Mouse (Mus musculus): ENCODE measurements around the gene Lrp6. TPM values are rescaled to one million over a fixed set of nuclear protein-coding genes. Genes with fewer than 3 reads are reported as not detected.

The Lrp6 gene
- total and polyA plus RNA-seq, 3 experiments, result 18.5 to 75.2 (median 74.3) TPM

- ATAC-seq (ENCODE audit: extremely low read depth, insufficient number of reproducible peaks, low FRiP score, poor library complexity, severe bottlenecking), result peak; percentile 82
- Histone ChIP-seq H3K4me1 (ENCODE audit: insufficient read depth, low read depth, low read length) (peaks cover 83% of the 10 kb centered on the region), H3K9me3 (replicated peaks) (no peaks in the 10 kb centered on the region), H3K27me3 (ENCODE audit: insufficient read depth, low read length) (no peaks in the 10 kb centered on the region), H3K36me3 (replicated peaks) (peaks cover 34% of the 10 kb centered on the region), H3K4me3 (ENCODE audit: low read depth, low read length) (peak overlapping the region; percentile 39; the same call in 1 of the 2 replicates)
- peak; percentile 43 for DNase-seq (ENCODE audit: low spot score)
- peak; percentile 84 for TF ChIP-seq TAL1 (conservative IDR thresholded peaks at IDR 0.05; ENCODE audit: low read depth, low read length)
- no peak for TF ChIP-seq GATA2 (IDR thresholded peaks at IDR 0.05; ENCODE audit: borderline replicate concordance, low read depth, low read length)
- no peak for TF ChIP-seq CTCF (IDR thresholded peaks at IDR 0.05; ENCODE audit: low read depth, low read length)
Measured at GRCm38 (mm10) chr6:134526275-134526674, 40.5 kb downstream of the Lrp6 start.

GRCm38 (mm10) chr6:134521411-134521810 is 45.4 kb downstream of the Lrp6 start:
- DNase-seq (ENCODE audit: low spot score) (no peak), ATAC-seq (ENCODE audit: extremely low read depth, insufficient number of reproducible peaks, low FRiP score, poor library complexity, severe bottlenecking) (no peak)
- Histone ChIP-seq H3K4me1 (ENCODE audit: insufficient read depth, low read depth, low read length) (peaks cover 56% of the 10 kb centered on the region), H3K9me3 (replicated peaks) (no peaks in the 10 kb centered on the region), H3K4me3 (ENCODE audit: low read depth, low read length) (no peak overlapping the region), H3K27me3 (ENCODE audit: insufficient read depth, low read length) (no peaks in the 10 kb centered on the region), H3K36me3 (replicated peaks) (peaks cover 33% of the 10 kb centered on the region)
- TF ChIP-seq CTCF (IDR thresholded peaks at IDR 0.05; ENCODE audit: low read depth, low read length), result no peak
- TF ChIP-seq TAL1 (conservative IDR thresholded peaks at IDR 0.05; ENCODE audit: low read depth, low read length), result no peak
- TF ChIP-seq GATA2 (IDR thresholded peaks at IDR 0.05; ENCODE audit: borderline replicate concordance, low read depth, low read length), result no peak
- TF ChIP-seq POLR2AphosphoS5 (IDR thresholded peaks at IDR 0.05; ENCODE audit: insufficient replicate concordance, low read depth, low read length), result no peak
- no peak for TF ChIP-seq GATA1 (IDR thresholded peaks at IDR 0.05; ENCODE audit: borderline replicate concordance, low read length)

- peaks cover 39% of the 10 kb centered on the region for H3K36me3 ChIP-seq (replicated peaks)
- peaks cover 56% of the 10 kb centered on the region for H3K4me1 ChIP-seq (ENCODE audit: insufficient read depth, low read depth, low read length)
- TF ChIP-seq CTCF (IDR thresholded peaks at IDR 0.05; ENCODE audit: low read depth, low read length) (no peak), GATA1 (IDR thresholded peaks at IDR 0.05; ENCODE audit: borderline replicate concordance, low read length) (no peak), POLR2AphosphoS5 (IDR thresholded peaks at IDR 0.05; ENCODE audit: insufficient replicate concordance, low read depth, low read length) (no peak), TAL1 (conservative IDR thresholded peaks at IDR 0.05; ENCODE audit: low read depth, low read length) (no peak), GATA2 (IDR thresholded peaks at IDR 0.05; ENCODE audit: borderline replicate concordance, low read depth, low read length) (no peak)
- no peak for DNase-seq (ENCODE audit: low spot score)
- no peaks in the 10 kb centered on the region for H3K27me3 ChIP-seq (ENCODE audit: insufficient read depth, low read length)
- H3K4me3 ChIP-seq (ENCODE audit: low read depth, low read length), result no peak overlapping the region
- no peak for ATAC-seq (ENCODE audit: extremely low read depth, insufficient number of reproducible peaks, low FRiP score, poor library complexity, severe bottlenecking)
- H3K9me3 ChIP-seq (replicated peaks), result no peaks in the 10 kb centered on the region
Measured at GRCm38 (mm10) chr6:134520821-134521220, 45.9 kb downstream of the Lrp6 start.

DNA sequence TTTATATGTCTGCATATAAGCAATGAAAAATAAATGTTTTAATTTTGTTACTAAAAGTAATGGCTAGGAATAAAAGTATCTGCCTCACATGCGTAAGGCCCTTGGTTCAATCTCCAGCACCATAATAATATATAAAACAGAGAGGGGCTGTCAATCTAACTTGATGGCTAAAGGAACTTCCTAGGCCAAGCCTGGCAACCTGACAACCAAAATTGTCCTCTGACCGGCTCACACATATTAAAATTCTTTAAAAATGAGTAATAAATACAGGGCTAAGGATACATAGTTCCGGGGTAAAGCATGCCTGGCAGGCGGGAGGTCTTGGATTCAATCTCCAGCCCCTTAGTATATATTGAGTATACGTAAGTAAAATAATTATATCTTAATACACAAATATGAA is 48.3 kb downstream of the Lrp6 start:
- DNase-seq (ENCODE audit: low spot score) (no peak), ATAC-seq (ENCODE audit: extremely low read depth, insufficient number of reproducible peaks, low FRiP score, poor library complexity, severe bottlenecking) (no peak)
- Histone ChIP-seq H3K36me3 (replicated peaks) (peaks cover 35% of the 10 kb centered on the region), H3K4me1 (ENCODE audit: insufficient read depth, low read depth, low read length) (peaks cover 40% of the 10 kb centered on the region), H3K9me3 (replicated peaks) (no peaks in the 10 kb centered on the region), H3K4me3 (ENCODE audit: low read depth, low read length) (no peak overlapping the region), H3K27me3 (ENCODE audit: insufficient read depth, low read length) (no peaks in the 10 kb centered on the region)
- TF ChIP-seq GATA2 (IDR thresholded peaks at IDR 0.05; ENCODE audit: borderline replicate concordance, low read depth, low read length) (no peak), TAL1 (conservative IDR thresholded peaks at IDR 0.05; ENCODE audit: low read depth, low read length) (no peak), POLR2AphosphoS5 (IDR thresholded peaks at IDR 0.05; ENCODE audit: insufficient replicate concordance, low read depth, low read length) (no peak), CTCF (IDR thresholded peaks at IDR 0.05; ENCODE audit: low read depth, low read length) (no peak), GATA1 (IDR thresholded peaks at IDR 0.05; ENCODE audit: borderline replicate concordance, low read length) (no peak)

DNA sequence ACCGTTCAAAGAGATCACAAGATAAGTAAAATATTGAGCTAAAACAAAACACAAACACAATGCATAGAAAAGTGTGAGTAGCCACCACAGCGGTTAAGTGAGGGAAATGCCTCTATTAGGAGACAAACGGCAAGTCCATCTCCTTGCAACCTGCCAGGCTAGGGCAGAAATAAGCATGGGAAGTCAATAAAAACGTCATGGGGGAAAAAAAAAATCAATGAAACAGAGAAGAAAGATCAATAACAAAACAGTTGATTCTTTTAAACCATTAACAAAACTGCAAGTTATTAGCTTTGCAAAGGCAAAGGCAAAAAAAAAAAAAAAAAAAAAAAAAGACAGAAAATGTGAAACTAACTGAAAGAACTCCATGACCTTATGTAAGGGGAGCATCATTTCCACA is 49.6 kb downstream of the Lrp6 start:
- no peak for DNase-seq (ENCODE audit: low spot score)
- no peak overlapping the region for H3K4me3 ChIP-seq (ENCODE audit: low read depth, low read length)
- no peaks in the 10 kb centered on the region for H3K27me3 ChIP-seq (ENCODE audit: insufficient read depth, low read length)
- H3K9me3 ChIP-seq (replicated peaks), result no peaks in the 10 kb centered on the region
- H3K36me3 ChIP-seq (replicated peaks), result peaks cover 41% of the 10 kb centered on the region
- TF ChIP-seq CTCF (IDR thresholded peaks at IDR 0.05; ENCODE audit: low read depth, low read length) (no peak), TAL1 (conservative IDR thresholded peaks at IDR 0.05; ENCODE audit: low read depth, low read length) (no peak), GATA2 (IDR thresholded peaks at IDR 0.05; ENCODE audit: borderline replicate concordance, low read depth, low read length) (no peak), GATA1 (IDR thresholded peaks at IDR 0.05; ENCODE audit: borderline replicate concordance, low read length) (no peak), POLR2AphosphoS5 (IDR thresholded peaks at IDR 0.05; ENCODE audit: insufficient replicate concordance, low read depth, low read length) (no peak)
- ATAC-seq (ENCODE audit: extremely low read depth, insufficient number of reproducible peaks, low FRiP score, poor library complexity, severe bottlenecking), result no peak
- peaks cover 43% of the 10 kb centered on the region for H3K4me1 ChIP-seq (ENCODE audit: insufficient read depth, low read depth, low read length)

DNA sequence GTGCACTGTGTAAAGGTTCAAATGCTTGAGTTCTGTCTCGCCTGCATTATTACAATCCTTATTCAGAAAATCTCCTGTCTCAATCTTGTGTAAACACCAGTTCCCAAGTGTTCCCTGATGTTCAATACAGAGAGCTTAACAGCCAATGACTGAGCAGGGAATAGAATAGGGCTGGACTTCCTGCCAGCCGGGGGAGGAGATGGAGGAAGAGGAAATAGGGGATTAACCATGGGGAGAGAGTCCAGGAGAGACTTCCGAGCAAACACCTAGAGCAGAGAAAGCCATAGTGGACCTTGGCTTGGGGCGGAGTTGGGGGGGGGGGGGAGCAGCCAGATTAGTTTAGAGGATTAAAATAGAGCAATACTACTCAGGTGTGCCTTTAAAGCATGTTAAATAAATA is 51.3 kb downstream of the Lrp6 start:
- H3K4me3 ChIP-seq (ENCODE audit: low read depth, low read length), result no peak overlapping the region
- peaks cover 34% of the 10 kb centered on the region for H3K4me1 ChIP-seq (ENCODE audit: insufficient read depth, low read depth, low read length)
- H3K36me3 ChIP-seq (replicated peaks), result peaks cover 44% of the 10 kb centered on the region
- no peaks in the 10 kb centered on the region for H3K9me3 ChIP-seq (replicated peaks)
- DNase-seq (ENCODE audit: low spot score), result no peak
- TF ChIP-seq POLR2AphosphoS5 (IDR thresholded peaks at IDR 0.05; ENCODE audit: insufficient replicate concordance, low read depth, low read length), result no peak
- TF ChIP-seq CTCF (IDR thresholded peaks at IDR 0.05; ENCODE audit: low read depth, low read length), result no peak
- no peak for TF ChIP-seq TAL1 (conservative IDR thresholded peaks at IDR 0.05; ENCODE audit: low read depth, low read length)
- no peak for TF ChIP-seq GATA1 (IDR thresholded peaks at IDR 0.05; ENCODE audit: borderline replicate concordance, low read length)
- no peak for TF ChIP-seq GATA2 (IDR thresholded peaks at IDR 0.05; ENCODE audit: borderline replicate concordance, low read depth, low read length)
- no peak for ATAC-seq (ENCODE audit: extremely low read depth, insufficient number of reproducible peaks, low FRiP score, poor library complexity, severe bottlenecking)
- no peaks in the 10 kb centered on the region for H3K27me3 ChIP-seq (ENCODE audit: insufficient read depth, low read length)
